Mouse (Mus musculus) hindbrain, embryonic 15.5 days (tissue): ENCODE data around the gene Hebp1. TPM values are rescaled to one million over a fixed set of nuclear protein-coding genes. Genes with fewer than 3 reads are reported as not detected.

Experiments
- ATAC-seq: fragments of 200-750 bp; cut with Nextera tagmentation; 2 replicates; pipeline ENCODE4 v1.8.0; 2017; ENCODE audit warnings: low read depth, moderate number of reproducible peaks, moderate TSS enrichment; ENCODE audit not compliant: low FRiP score
- H3K27ac ChIP-seq: fragments of 300-500 bp; sonication (generic); replicated peaks from 2 replicates; pipeline ENCODE4 v1.5.1; 2015; ENCODE audit warnings: mild to moderate bottlenecking, inconsistent platforms
- H3K27me3 ChIP-seq: fragments of 300-500 bp; sonication (generic); 2 replicates; pipeline ENCODE4 v1.6.1; 2015; ENCODE audit warnings: control low read depth, inconsistent platforms
- H3K36me3 ChIP-seq: fragments of 300-500 bp; sonication (generic); 2 replicates; pipeline ENCODE4 v1.6.1; 2015; ENCODE audit warnings: control low read depth, inconsistent platforms
- H3K4me1 ChIP-seq: fragments of 300-500 bp; sonication (generic); replicated peaks from 2 replicates; pipeline ENCODE4 v1.6.1; 2015; ENCODE audit warnings: control low read depth, inconsistent platforms
- H3K4me2 ChIP-seq: fragments of 300-500 bp; sonication (generic); 2 replicates; pipeline ENCODE4 v1.6.1; 2015; ENCODE audit warnings: moderate library complexity, mild to moderate bottlenecking, inconsistent platforms
- H3K4me3 ChIP-seq: fragments of 300-500 bp; sonication (generic); 2 replicates; pipeline ENCODE4 v1.5.1; 2015; ENCODE audit warnings: mild to moderate bottlenecking, inconsistent platforms
- H3K9ac ChIP-seq: fragments of 300-500 bp; sonication (generic); 2 replicates; pipeline ENCODE4 v1.6.1; 2015; ENCODE audit warnings: inconsistent platforms
- H3K9me3 ChIP-seq: fragments of 300-500 bp; sonication (generic); 2 replicates; pipeline ENCODE4 v1.6.1; 2016; ENCODE audit warnings: control low read depth, inconsistent platforms
- WGBS: fragments of 180-500 bp; shearing (Covaris S2); methylation state at CpG from one replicate; pipeline ENCODE4 v1.1.7; 2015; 5-methylcytosine and 5-hydroxymethylcytosine counted together
- polyA plus RNA-seq: library from polyadenylated mRNA; unstranded; fragments of >200 nt; fragmentation: Nextera tagmentation; extraction: Ambion mirVana; gene quantifications from 2 replicates; pipeline ENCODE4 v1.2.1, GENCODE M21; 2015

Hebp1 gene
- polyA plus RNA-seq, 1 experiment from 2014 or later, result 3.6 TPM

DNA sequence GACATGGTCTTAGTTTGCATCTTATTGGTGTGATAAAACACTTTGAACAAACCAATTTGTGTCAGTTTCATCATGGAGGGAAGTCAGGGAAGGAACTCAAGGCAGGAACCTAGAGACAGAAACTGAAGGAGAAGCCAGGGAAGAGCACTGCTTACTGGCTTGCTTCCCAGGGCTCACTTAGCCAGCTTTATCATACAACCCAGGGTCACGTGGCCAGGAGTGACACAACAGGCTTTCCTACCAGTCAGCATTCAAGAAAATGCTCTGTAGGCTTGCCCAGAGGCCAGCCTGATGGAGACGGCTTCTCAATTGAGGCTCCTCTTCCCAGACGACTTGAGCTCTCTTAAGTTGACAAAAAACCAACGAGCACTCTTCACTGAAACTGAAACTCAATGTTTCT is 2.9 kb downstream of the Hebp1 start:
- no peaks in the 10 kb centered on the region for H3K27me3 ChIP-seq
- ATAC-seq, result no peak
- H3K27ac ChIP-seq, result no peak overlapping the region
- 85% methylated on average over 4 of the region's 4 CpGs for WGBS
- no peaks in the 10 kb centered on the region for H3K36me3 ChIP-seq
- no peak overlapping the region for H3K4me3 ChIP-seq
- peaks cover 24% of the 10 kb centered on the region for H3K4me1 ChIP-seq
- no peak overlapping the region for H3K9ac ChIP-seq
- no peaks in the 10 kb centered on the region for H3K9me3 ChIP-seq
- H3K4me2 ChIP-seq, result no peak overlapping the region

- Histone ChIP-seq H3K27ac (no peak overlapping the region), H3K27me3 (no peaks in the 10 kb centered on the region), H3K9ac (no peak overlapping the region), H3K4me1 (peaks cover 13% of the 10 kb centered on the region), H3K4me2 (no peak overlapping the region), H3K36me3 (no peaks in the 10 kb centered on the region), H3K9me3 (no peaks in the 10 kb centered on the region), H3K4me3 (no peak overlapping the region)
- ATAC-seq, result no peak
- WGBS, result 19% methylated on average over 4 of the region's 4 CpGs
These were observed 4.1 kb downstream of the Hebp1 start for GRCm38 (mm10) chr6:135193733-135194132.

DNA sequence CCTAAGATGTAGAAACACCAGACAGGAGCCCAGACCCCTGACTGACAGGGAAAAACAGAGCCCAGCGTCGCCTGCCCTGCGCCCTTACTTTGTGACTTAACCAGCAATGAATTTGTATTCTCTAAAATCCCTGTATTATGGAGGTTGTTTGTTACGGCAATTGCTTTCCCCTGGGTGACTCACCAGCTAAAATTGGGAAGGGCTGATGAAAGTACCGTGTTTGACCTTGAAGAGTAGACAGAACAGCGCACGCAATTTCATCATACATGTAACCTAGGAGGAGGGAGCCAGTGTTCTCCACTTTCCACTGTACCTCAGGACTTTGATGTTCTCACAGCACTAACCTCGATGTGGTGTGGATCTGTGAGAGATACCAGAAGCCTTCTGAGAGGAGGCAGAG is 4.8 kb downstream of the Hebp1 start:
- Histone ChIP-seq H3K27me3 (no peaks in the 10 kb centered on the region), H3K36me3 (no peaks in the 10 kb centered on the region), H3K27ac (no peak overlapping the region), H3K4me3 (no peak overlapping the region), H3K9me3 (no peaks in the 10 kb centered on the region), H3K4me2 (no peak overlapping the region), H3K9ac (no peak overlapping the region), H3K4me1 (peaks cover 7% of the 10 kb centered on the region)
- 75% methylated on average over 8 of the region's 8 CpGs for WGBS
- ATAC-seq, result no peak

- H3K4me1 ChIP-seq, result 0 out of 2 replicates have a peak, but pooled peaks cover 3% of the 10 kb centered on the region
- no peak overlapping the region for H3K27ac ChIP-seq
- no peak for ATAC-seq
- H3K4me3 ChIP-seq, result no peak overlapping the region
- H3K4me2 ChIP-seq, result no peak overlapping the region
- H3K9me3 ChIP-seq, result no peaks in the 10 kb centered on the region
- H3K9ac ChIP-seq, result no peak overlapping the region
- H3K36me3 ChIP-seq, result no peaks in the 10 kb centered on the region
- H3K27me3 ChIP-seq, result no peaks in the 10 kb centered on the region
- 91% methylated on average over 1 of the region's 1 CpGs for WGBS
These were observed 5.9 kb downstream of the Hebp1 start for GRCm38 (mm10) chr6:135191906-135192305.

GRCm38 (mm10) chr6:135190122-135190521 is 7.7 kb downstream of the Hebp1 start:
- Histone ChIP-seq H3K9ac (no peak overlapping the region), H3K36me3 (no peaks in the 10 kb centered on the region), H3K27me3 (no peaks in the 10 kb centered on the region), H3K9me3 (no peaks in the 10 kb centered on the region), H3K27ac (no peak overlapping the region), H3K4me3 (no peak overlapping the region), H3K4me1 (0 out of 2 replicates have a peak, but pooled peaks cover 3% of the 10 kb centered on the region), H3K4me2 (no peak overlapping the region)
- 47% methylated on average over 6 of the region's 6 CpGs for WGBS
- no peak for ATAC-seq

- H3K27me3 ChIP-seq, result no peaks in the 10 kb centered on the region
- no peaks in the 10 kb centered on the region for H3K36me3 ChIP-seq
- ATAC-seq, result no peak
- 75% methylated on average over 4 of the region's 4 CpGs for WGBS
- 0 out of 2 replicates have a peak, but pooled peaks cover under 1% of the 10 kb centered on the region for H3K4me1 ChIP-seq
- no peaks in the 10 kb centered on the region for H3K9me3 ChIP-seq
- H3K27ac ChIP-seq, result no peak overlapping the region
- H3K9ac ChIP-seq, result no peak overlapping the region
- no peak overlapping the region for H3K4me3 ChIP-seq
- H3K4me2 ChIP-seq, result no peak overlapping the region
These were observed 9.2 kb downstream of the Hebp1 start for GRCm38 (mm10) chr6:135188629-135189028.

DNA sequence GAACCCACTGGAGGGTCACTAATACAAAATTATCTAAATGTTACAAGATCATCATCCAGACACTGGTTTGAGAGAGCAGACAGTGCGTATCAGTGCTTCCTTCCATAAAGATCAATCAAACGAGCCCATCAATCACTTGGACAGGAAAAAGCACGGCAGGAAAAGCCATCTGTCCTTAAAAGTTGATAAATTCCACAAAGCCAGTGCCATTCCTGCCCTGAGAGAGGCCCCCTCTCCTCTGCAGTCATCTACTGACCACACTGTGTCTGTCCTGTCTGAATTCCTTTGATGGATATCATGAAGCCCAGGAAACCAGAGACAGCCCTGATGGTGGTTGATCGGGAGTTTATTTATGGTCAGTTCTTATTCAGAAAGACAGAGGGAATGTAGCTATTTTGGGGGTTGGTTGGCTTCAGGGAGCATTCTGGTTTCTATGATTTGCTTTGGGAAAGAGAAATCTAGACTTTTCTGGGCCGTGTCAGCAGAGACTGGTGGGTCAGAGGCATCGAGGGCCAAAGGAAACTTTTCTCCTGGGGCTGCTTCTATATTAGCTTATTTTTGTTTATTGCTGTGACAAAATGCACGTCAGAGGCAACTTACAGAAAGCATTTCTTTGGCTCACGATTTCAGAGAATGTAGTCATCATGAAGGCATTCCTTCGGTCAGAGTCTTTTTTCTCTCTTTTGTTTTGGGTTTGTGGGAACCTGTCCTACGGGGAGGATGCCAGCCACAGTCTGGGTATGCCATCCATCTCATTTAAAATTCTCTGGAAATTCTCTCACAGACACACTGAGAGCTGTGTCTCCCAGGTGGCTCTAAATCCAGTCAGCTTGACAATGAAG is 10.5 kb downstream of the Hebp1 start:
- Histone ChIP-seq H3K9me3 (no peaks in the 10 kb centered on the region), H3K4me1 (no peaks in the 10 kb centered on the region), H3K9ac (no peak overlapping the region), H3K4me2 (no peak overlapping the region), H3K4me3 (no peak overlapping the region), H3K36me3 (no peaks in the 10 kb centered on the region), H3K27ac (no peak overlapping the region), H3K27me3 (no peaks in the 10 kb centered on the region)
- ATAC-seq, result no peak
- WGBS, result 56% methylated on average over 10 of the region's 10 CpGs

DNA sequence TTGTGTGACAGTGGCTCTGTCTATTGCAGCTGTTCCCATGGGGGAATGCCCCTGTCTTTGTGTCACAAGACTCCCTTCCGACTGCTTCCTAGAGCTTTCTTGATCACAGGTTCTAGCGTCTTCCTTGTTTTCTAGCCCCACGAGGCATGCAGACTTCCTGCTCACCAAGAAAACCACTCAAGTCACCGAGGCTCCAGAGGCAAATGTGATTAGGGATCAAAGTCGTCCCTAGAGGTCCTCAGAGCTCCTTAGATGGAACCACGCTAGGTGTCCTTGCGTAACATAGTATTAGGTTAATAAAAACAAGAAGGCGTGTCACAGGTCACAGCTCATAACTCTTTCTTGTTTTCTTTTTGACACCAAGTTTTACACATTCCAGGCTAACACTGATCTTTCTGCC is 13.9 kb downstream of the Hebp1 start:
- 58% methylated on average over 8 of the region's 8 CpGs for WGBS
- ATAC-seq, result no peak

GRCm38 (mm10) chr6:135182925-135183324 is 14.9 kb downstream of the Hebp1 start:
- H3K36me3 ChIP-seq, result no peaks in the 10 kb centered on the region
- H3K4me1 ChIP-seq, result no peaks in the 10 kb centered on the region
- 0 out of 2 replicates have a peak, but pooled peaks cover 5% of the 10 kb centered on the region for H3K27me3 ChIP-seq
- ATAC-seq, result no peak
- no peak overlapping the region for H3K9ac ChIP-seq
- H3K4me3 ChIP-seq, result no peak overlapping the region
- H3K4me2 ChIP-seq, result no peak overlapping the region
- H3K27ac ChIP-seq, result no peak overlapping the region
- H3K9me3 ChIP-seq, result no peaks in the 10 kb centered on the region
- WGBS, result 66% methylated on average over 5 of the region's 5 CpGs

More for the DNA sequence above, 13.9 kb downstream of the Hebp1 start:
- no peaks in the 10 kb centered on the region for H3K9me3 ChIP-seq
- H3K9ac ChIP-seq, result no peak overlapping the region
- H3K4me2 ChIP-seq, result no peak overlapping the region
- no peak overlapping the region for H3K4me3 ChIP-seq
- H3K27ac ChIP-seq, result no peak overlapping the region
- 0 out of 2 replicates have a peak, but pooled peaks cover 5% of the 10 kb centered on the region for H3K27me3 ChIP-seq
- H3K4me1 ChIP-seq, result no peaks in the 10 kb centered on the region
- H3K36me3 ChIP-seq, result no peaks in the 10 kb centered on the region

DNA sequence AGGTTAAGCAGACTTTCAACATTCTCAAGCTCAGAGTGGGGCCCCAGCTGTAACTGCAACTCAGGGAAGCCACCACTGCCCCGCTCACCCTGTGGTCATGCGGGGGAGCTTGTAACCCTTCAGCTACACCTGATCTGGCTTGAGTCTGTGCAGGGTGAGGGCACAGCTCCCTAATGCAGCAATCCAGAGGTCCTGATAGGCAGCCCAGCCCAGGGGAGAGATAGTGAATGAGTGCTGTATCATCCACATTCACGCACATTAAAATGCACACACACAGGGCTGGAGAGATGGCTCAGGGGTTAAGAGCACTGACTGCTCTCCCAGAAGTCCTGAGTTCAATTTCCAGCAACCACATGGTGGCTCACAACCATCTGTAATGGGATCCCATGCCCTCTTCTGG is 19.2 kb downstream of the Hebp1 start:
- Histone ChIP-seq H3K27me3 (0 out of 2 replicates have a peak, but pooled peaks cover 5% of the 10 kb centered on the region), H3K36me3 (no peaks in the 10 kb centered on the region), H3K4me2 (no peak overlapping the region), H3K4me3 (no peak overlapping the region), H3K9me3 (no peaks in the 10 kb centered on the region), H3K27ac (no peak overlapping the region), H3K9ac (no peak overlapping the region), H3K4me1 (no peaks in the 10 kb centered on the region)
- WGBS, result 64% methylated on average over 3 of the region's 3 CpGs
- ATAC-seq, result no peak

DNA sequence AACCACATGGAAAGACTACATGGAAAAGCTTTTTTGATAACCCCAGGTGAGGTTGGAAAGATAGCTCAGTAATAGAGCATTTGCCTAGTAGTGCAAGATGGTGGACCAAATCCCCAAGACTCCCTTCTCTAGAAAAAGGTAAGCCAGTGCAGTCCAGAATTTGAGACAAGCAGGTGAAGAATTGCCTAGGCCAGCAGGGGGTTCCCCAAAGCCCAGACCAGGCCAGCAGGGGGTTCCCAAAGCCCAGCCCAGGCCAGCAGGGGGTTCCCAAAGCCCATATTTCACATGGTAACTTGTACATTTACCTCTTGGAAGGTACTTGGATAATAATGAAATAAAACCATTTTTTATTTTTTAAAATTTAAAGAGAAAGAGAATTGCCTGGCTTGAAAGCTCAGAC is 20.6 kb downstream of the Hebp1 start:
- Histone ChIP-seq H3K9me3 (no peaks in the 10 kb centered on the region), H3K9ac (no peak overlapping the region), H3K36me3 (no peaks in the 10 kb centered on the region), H3K27ac (no peak overlapping the region), H3K4me2 (no peak overlapping the region), H3K27me3 (0 out of 2 replicates have a peak, but pooled peaks cover 5% of the 10 kb centered on the region), H3K4me3 (no peak overlapping the region), H3K4me1 (no peaks in the 10 kb centered on the region)
- ATAC-seq, result no peak

GRCm38 (mm10) chr6:135175014-135175413 is 22.8 kb downstream of the Hebp1 start:
- no peaks in the 10 kb centered on the region for H3K9me3 ChIP-seq
- no peak overlapping the region for H3K9ac ChIP-seq
- H3K27ac ChIP-seq, result no peak overlapping the region
- H3K27me3 ChIP-seq, result no peaks in the 10 kb centered on the region
- H3K4me1 ChIP-seq, result no peaks in the 10 kb centered on the region
- no peak for ATAC-seq
- H3K4me2 ChIP-seq, result no peak overlapping the region
- H3K4me3 ChIP-seq, result no peak overlapping the region
- WGBS, result 100% methylated on average over 1 of the region's 1 CpGs
- H3K36me3 ChIP-seq, result no peaks in the 10 kb centered on the region
